Mouse (Mus musculus): ENCODE measurements around the gene Napb. TPM values are rescaled to one million over a fixed set of nuclear protein-coding genes. Genes with fewer than 3 reads are reported as not detected.

The Napb gene
- polyA plus RNA-seq, 1 experiment, result 0.62 TPM

- Histone ChIP-seq H3K79me3 (ENCODE audit: low read depth) (peaks cover 27% of the 10 kb centered on the region), H3K36me3 (ENCODE audit: control insufficient read depth, insufficient read depth) (peaks cover 39% of the 10 kb centered on the region), H3K27me3 (ENCODE audit: control insufficient read depth, insufficient read depth, insufficient read length) (no peaks in the 10 kb centered on the region), H3K4me3 (ENCODE audit: insufficient read depth, poor library complexity, severe bottlenecking) (no peak overlapping the region), H3ac (ENCODE audit: control insufficient read depth, insufficient read length, low read depth) (no peak overlapping the region), H3K79me2 (ENCODE audit: control insufficient read depth, insufficient read depth) (peaks cover 70% of the 10 kb centered on the region)
- no peak for TF ChIP-seq CEBPB (IDR thresholded peaks at IDR 0.05; ENCODE audit: low read depth)
- TF ChIP-seq USF1 (IDR thresholded peaks at IDR 0.05; ENCODE audit: low read depth), result no peak
- no peak for TF ChIP-seq MAX (IDR thresholded peaks at IDR 0.05)
- no peak for TF ChIP-seq CTCF (IDR thresholded peaks at IDR 0.05; ENCODE audit: control insufficient read depth, insufficient read depth, insufficient read length)
These were observed 52.9 kb downstream of the Napb start for GRCm38 (mm10) chr2:148679346-148679745.

DNA sequence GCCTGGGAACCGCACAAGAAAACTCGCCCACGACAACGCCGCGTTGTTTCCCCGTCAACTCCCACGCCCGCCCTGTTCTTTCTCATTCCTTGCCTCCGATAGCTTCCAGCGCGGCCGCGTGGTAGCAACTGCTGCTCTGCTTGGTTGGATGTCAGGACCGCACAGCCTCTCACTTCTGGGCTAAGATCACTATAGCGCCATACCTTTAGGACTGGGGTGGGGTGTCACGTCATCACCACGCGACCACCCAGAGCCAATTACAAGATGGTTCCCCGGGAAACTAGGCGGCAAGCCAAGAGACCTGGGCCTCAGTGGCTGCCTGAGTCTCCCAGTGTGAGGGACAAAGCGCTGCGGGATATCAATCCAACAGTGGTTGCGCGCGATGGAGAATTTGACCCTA, 54.5 kb downstream of the Napb start:
- Histone ChIP-seq H3K79me2 (ENCODE audit: control insufficient read depth, insufficient read depth) (peaks cover 70% of the 10 kb centered on the region), H3K36me3 (ENCODE audit: control insufficient read depth, insufficient read depth) (peaks cover 33% of the 10 kb centered on the region), H3ac (ENCODE audit: control insufficient read depth, insufficient read length, low read depth) (no peak overlapping the region), H3K79me3 (ENCODE audit: low read depth) (peaks cover 41% of the 10 kb centered on the region), H3K4me3 (ENCODE audit: insufficient read depth, poor library complexity, severe bottlenecking) (no peak overlapping the region), H3K27me3 (ENCODE audit: control insufficient read depth, insufficient read depth, insufficient read length) (no peaks in the 10 kb centered on the region)
- no peak for TF ChIP-seq MAX (IDR thresholded peaks at IDR 0.05)
- no peak for TF ChIP-seq CEBPB (IDR thresholded peaks at IDR 0.05; ENCODE audit: low read depth)
- no peak for TF ChIP-seq CTCF (IDR thresholded peaks at IDR 0.05; ENCODE audit: control insufficient read depth, insufficient read depth, insufficient read length)
- no peak for TF ChIP-seq USF1 (IDR thresholded peaks at IDR 0.05; ENCODE audit: low read depth)
- no peak for TF ChIP-seq FOSL1 (IDR thresholded peaks at IDR 0.05; ENCODE audit: insufficient read depth, low read length, poor library complexity, severe bottlenecking)
- no peak for TF ChIP-seq MYOD1 (IDR thresholded peaks at IDR 0.05; ENCODE audit: control insufficient read depth, insufficient read length, low read depth)
- TF ChIP-seq MYOG (IDR thresholded peaks at IDR 0.05; ENCODE audit: control insufficient read depth, extremely low read depth, insufficient read length), result no peak

DNA sequence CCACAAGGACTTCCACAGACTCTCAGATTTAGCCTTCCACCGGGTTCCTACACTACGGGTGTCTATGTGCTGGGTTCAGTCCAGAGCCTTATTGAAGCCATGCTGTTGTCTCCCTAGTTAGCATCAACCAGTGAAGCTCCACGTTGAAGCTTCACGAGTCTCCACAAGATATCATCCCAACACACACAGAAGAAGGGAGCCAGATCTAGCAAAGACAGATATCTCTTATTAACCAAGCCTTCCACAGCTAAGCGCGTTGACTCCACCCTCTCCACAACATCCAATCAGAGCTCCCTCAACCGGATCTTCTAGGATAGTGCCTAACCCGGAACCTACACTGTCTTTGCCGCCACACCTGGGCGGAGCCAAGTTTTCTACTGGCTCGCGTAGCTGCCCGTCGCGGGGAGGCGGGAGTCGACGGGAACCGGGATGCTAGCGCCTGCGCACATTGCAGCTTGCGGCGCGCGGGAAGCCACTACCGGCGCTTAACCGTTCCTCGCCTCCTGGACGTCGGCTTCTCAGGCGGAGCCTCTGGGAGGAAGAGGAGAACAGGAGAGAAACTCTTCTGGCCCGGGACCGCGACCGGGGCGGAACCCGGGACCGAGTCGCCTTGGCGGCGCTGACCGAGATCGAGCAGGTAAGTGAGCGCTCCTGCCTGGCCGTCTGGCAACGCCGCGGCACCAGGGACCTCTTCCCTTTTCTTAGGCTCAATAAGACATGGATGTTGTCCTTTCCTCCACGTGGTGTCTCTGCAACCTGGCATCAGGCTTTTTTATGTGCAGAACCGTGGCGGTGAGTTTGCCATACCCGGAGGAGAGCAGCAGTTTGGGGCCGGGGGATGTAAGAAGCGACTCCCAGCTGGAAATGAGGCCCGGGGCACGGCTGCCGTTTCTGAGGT, 59.8 kb downstream of the Napb start, which contains the start of gene Nxt1:
Gene Nxt1, plus strand, starts transcription at position 403 of the 898 bp plus-strand sequence.
- Histone ChIP-seq H3ac (ENCODE audit: control insufficient read depth, insufficient read length, low read depth) (peak within 1 kb of the TSS; percentile 95), H3K4me3 (ENCODE audit: insufficient read depth, poor library complexity, severe bottlenecking) (peak within 1 kb of the TSS; percentile 83), H3K27me3 (ENCODE audit: control insufficient read depth, insufficient read depth, insufficient read length) (no peaks in the 10 kb centered on the region), H3K79me2 (ENCODE audit: control insufficient read depth, insufficient read depth) (peaks cover 50% of the 10 kb centered on the region), H3K79me3 (ENCODE audit: low read depth) (peaks cover 32% of the 10 kb centered on the region), H3K36me3 (ENCODE audit: control insufficient read depth, insufficient read depth) (peaks cover 33% of the 10 kb centered on the region)
- TF ChIP-seq MAX (IDR thresholded peaks at IDR 0.05), result peak; percentile 38
- TF ChIP-seq USF1 (IDR thresholded peaks at IDR 0.05; ENCODE audit: low read depth), result no peak

GRCm38 (mm10) chr2:148663458-148663857, 68.8 kb downstream of the Napb start:
- no peaks in the 10 kb centered on the region for H3K79me2 ChIP-seq (ENCODE audit: control insufficient read depth, insufficient read depth)
- no peak for TF ChIP-seq MYOG (IDR thresholded peaks at IDR 0.05; ENCODE audit: control insufficient read depth, extremely low read depth, insufficient read length)
- TF ChIP-seq MAX (IDR thresholded peaks at IDR 0.05), result no peak
- no peak overlapping the region for H3K4me3 ChIP-seq (ENCODE audit: insufficient read depth, poor library complexity, severe bottlenecking)
- no peak overlapping the region for H3ac ChIP-seq (ENCODE audit: control insufficient read depth, insufficient read length, low read depth)
- H3K27me3 ChIP-seq (ENCODE audit: control insufficient read depth, insufficient read depth, insufficient read length), result peaks cover 12% of the 10 kb centered on the region
- H3K79me3 ChIP-seq (ENCODE audit: low read depth), result no peaks in the 10 kb centered on the region
- H3K36me3 ChIP-seq (ENCODE audit: control insufficient read depth, insufficient read depth), result no peaks in the 10 kb centered on the region

DNA sequence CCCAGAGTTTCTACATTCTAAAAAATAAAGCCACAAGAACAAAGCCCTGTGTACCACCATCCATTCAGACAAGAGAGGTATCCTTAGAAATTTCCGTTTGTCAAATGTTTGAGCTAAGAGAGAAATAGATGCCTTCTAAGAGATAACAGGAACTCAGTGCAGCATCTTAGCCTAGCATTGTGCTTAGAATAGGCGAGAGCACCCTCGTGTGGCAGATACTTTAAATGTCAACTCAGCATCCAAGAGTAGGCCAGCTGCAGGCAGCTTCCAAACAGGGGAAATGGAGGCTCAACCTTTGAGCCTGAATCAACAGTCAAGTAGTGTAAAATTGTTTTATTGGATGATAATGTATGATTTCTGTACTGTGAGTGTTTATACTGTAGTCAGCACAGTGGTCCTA, 77.3 kb downstream of the Napb start:
- Histone ChIP-seq H3K27me3 (ENCODE audit: control insufficient read depth, insufficient read depth, insufficient read length) (peaks cover 4% of the 10 kb centered on the region), H3K4me3 (ENCODE audit: insufficient read depth, poor library complexity, severe bottlenecking) (no peak overlapping the region), H3ac (ENCODE audit: control insufficient read depth, insufficient read length, low read depth) (no peak overlapping the region), H3K79me2 (ENCODE audit: control insufficient read depth, insufficient read depth) (no peaks in the 10 kb centered on the region), H3K79me3 (ENCODE audit: low read depth) (no peaks in the 10 kb centered on the region), H3K36me3 (ENCODE audit: control insufficient read depth, insufficient read depth) (no peaks in the 10 kb centered on the region)
- TF ChIP-seq CTCF (IDR thresholded peaks at IDR 0.05; ENCODE audit: control insufficient read depth, insufficient read depth, insufficient read length) (peak; percentile 25), MYOG (IDR thresholded peaks at IDR 0.05; ENCODE audit: control insufficient read depth, extremely low read depth, insufficient read length) (no peak), USF1 (IDR thresholded peaks at IDR 0.05; ENCODE audit: low read depth) (no peak), MYOD1 (IDR thresholded peaks at IDR 0.05; ENCODE audit: control insufficient read depth, insufficient read length, low read depth) (no peak), MAX (IDR thresholded peaks at IDR 0.05) (no peak), CEBPB (IDR thresholded peaks at IDR 0.05; ENCODE audit: low read depth) (no peak), FOSL1 (IDR thresholded peaks at IDR 0.05; ENCODE audit: insufficient read depth, low read length, poor library complexity, severe bottlenecking) (no peak)

GRCm38 (mm10) chr2:148650587-148651357, 81.5 kb downstream of the Napb start:
- TF ChIP-seq CEBPB (IDR thresholded peaks at IDR 0.05; ENCODE audit: low read depth) (no peak), FOSL1 (IDR thresholded peaks at IDR 0.05; ENCODE audit: insufficient read depth, low read length, poor library complexity, severe bottlenecking) (no peak), MYOG (IDR thresholded peaks at IDR 0.05; ENCODE audit: control insufficient read depth, extremely low read depth, insufficient read length) (no peak), MYOD1 (IDR thresholded peaks at IDR 0.05; ENCODE audit: control insufficient read depth, insufficient read length, low read depth) (no peak), CTCF (IDR thresholded peaks at IDR 0.05; ENCODE audit: control insufficient read depth, insufficient read depth, insufficient read length) (no peak), MAX (IDR thresholded peaks at IDR 0.05) (no peak), USF1 (IDR thresholded peaks at IDR 0.05; ENCODE audit: low read depth) (no peak)
- H3K27me3 ChIP-seq (ENCODE audit: control insufficient read depth, insufficient read depth, insufficient read length), result no peaks in the 10 kb centered on the region
- no peaks in the 10 kb centered on the region for H3K79me3 ChIP-seq (ENCODE audit: low read depth)
- no peak overlapping the region for H3ac ChIP-seq (ENCODE audit: control insufficient read depth, insufficient read length, low read depth)
- H3K4me3 ChIP-seq (ENCODE audit: insufficient read depth, poor library complexity, severe bottlenecking), result no peak overlapping the region
- H3K36me3 ChIP-seq (ENCODE audit: control insufficient read depth, insufficient read depth), result no peaks in the 10 kb centered on the region
- no peaks in the 10 kb centered on the region for H3K79me2 ChIP-seq (ENCODE audit: control insufficient read depth, insufficient read depth)
